Mouse (Mus musculus) gastrocnemius, adult 2 months (tissue): ENCODE data around the gene Lipo4. TPM values are rescaled to one million over a fixed set of nuclear protein-coding genes. Genes with fewer than 3 reads are reported as not detected.
"Not testable (repeated sequence)": the region's sequence is repeated elsewhere in the genome, so short reads cannot be mapped to it uniquely, and the experiment has no call there.

ENCODE experiments used
- DNase-seq: peaks from one replicate; pipeline ENCODE4 v3.0.0; 2022
- H3K27ac ChIP-seq: fragments of 200-600 bp; 2 replicates; pipeline ENCODE4 v1.8.1; 2022; ENCODE audit warnings: mild to moderate bottlenecking
- H3K4me3 ChIP-seq: fragments of 200-600 bp; 2 replicates; pipeline ENCODE4 v1.8.1; 2022; ENCODE audit warnings: mild to moderate bottlenecking, moderate library complexity
- CTCF ChIP-seq: fragments of 200-600 bp; IDR thresholded peaks from 2 replicates; pipeline ENCODE4 v1.8.1; 2022; ENCODE audit warnings: antibody characterized with exemption, mild to moderate bottlenecking, moderate library complexity
- intact Hi-C: fragments of 180-260 bp; cut with DNase I; formaldehyde crosslinking; loops from one replicate; pipeline ENCODE4 v1.15.1; 2025
- long read RNA-seq, 2 experiments: library from polyadenylated mRNA; stranded (forward); transcript quantifications; one replicate each; pipeline ENCODE4 v2.0.0; 2021
- total RNA-seq, 2 experiments: library from RNA; stranded (reverse); gene quantifications; 2 replicates each; pipeline ENCODE4 v1.2.3; 2021

Gene Lipo4
- under 1 TPM; 0.17 to 0.26 TPM for total RNA-seq
- long read RNA-seq, experiment 1: 0 reads
- long read RNA-seq, experiment 2: 0 reads

- intact Hi-C loops: no loop called here
- DNase-seq: no peak
- Histone ChIP-seq H3K27ac (no peak within 1 kb of the TSS), H3K4me3 (no peak within 1 kb of the TSS)
- no peak for TF ChIP-seq CTCF
Measured at GRCm38 (mm10) chr19:33517680-33518079, at the start of gene Lipo4. Lipo4 (minus strand) TSS chr19:33517780.

GRCm38 (mm10) chr19:33456426-33456825 lies 61.2 kb downstream of the Lipo4 start:
- H3K27ac ChIP-seq, DNase-seq, intact Hi-C loops, H3K4me3 ChIP-seq: not testable (repeated sequence)

GRCm38 (mm10) chr19:33453725-33454124 lies 63.9 kb downstream of the Lipo4 start:
- no peak overlapping the region for H3K27ac ChIP-seq
- H3K4me3 ChIP-seq: no peak overlapping the region
- DNase-seq: no peak
- intact Hi-C loops: no loop called here
- TF ChIP-seq CTCF: no peak

Other genes with a start within 250 kb of the Lipo4 start
- 10 to 100 TPM in 1 of 2 experiments, 1 to 10 TPM in 1; 8.3 to 13.0 TPM for gene Rnls, start 125.5 kb downstream of the Lipo4 start, total RNA-seq
- gene Gm8978, start 107.5 kb upstream of the Lipo4 start, total RNA-seq: not detected
- gene Lipo2, start 233.6 kb upstream of the Lipo4 start, total RNA-seq: under 1 TPM; 0.15 to 0.20 TPM
- 1 to 10 TPM; 4.8 to 5.6 TPM for gene Lipo3, start 244.2 kb upstream of the Lipo4 start, total RNA-seq